Mouse (Mus musculus): Measurements from ENCODE around the gene 4930522L14Rik. TPM values are rescaled to one million over a fixed set of nuclear protein-coding genes. Genes with fewer than 3 reads are reported as not detected.
"Not testable (repeated sequence)": the region's sequence is repeated elsewhere in the genome, so short reads cannot be mapped to it uniquely, and the experiment has no call there.

Gene 4930522L14Rik
- 10 to 100 TPM in 7 of 26 experiments, 1 to 10 TPM in 15, under 1 TPM in 4; 0.66 to 19.3 (median 5.6) TPM for total RNA-seq (2018; cell fraction: chromatin; rRNA removed)
- total RNA-seq (2018; cell fraction: cytosol; rRNA removed) = 10 to 100 TPM in 1 of 26 experiments, 1 to 10 TPM in 25; 2.4 to 11.0 (median 6.5) TPM
- 10 to 100 TPM in 5 of 26 experiments, 1 to 10 TPM in 19, under 1 TPM in 2; 0.36 to 18.1 (median 3.6) TPM for total RNA-seq (2018; cell fraction: nucleus; rRNA removed)
- polyA plus RNA-seq (2018) = 7.0 to 11.8 TPM (median 10.0 TPM) in 3 replicates

- Histone ChIP-seq H3K79me2 (ENCODE audit: inconsistent target) (peaks cover 19% of the 10 kb centered on the region; the same call in 1 of the 2 replicates), H3K27ac (peak within 1 kb of the TSS; percentile 24), H3K4me3 (ENCODE audit: inconsistent target) (peak within 1 kb of the TSS; percentile 74)
- WGBS (ENCODE audit: missing documents) = 0% methylated on average over 17 of the region's 25 CpGs
- not testable (repeated sequence) for H3K36me3 ChIP-seq (ENCODE audit: inconsistent target)
Measured at GRCm38 (mm10) chr5:109751391-109752071, at the start of gene 4930522L14Rik. TSS of gene 4930522L14Rik (minus strand) at chr5:109751886.

- not testable (repeated sequence) for H3K36me3 ChIP-seq (ENCODE audit: inconsistent target); H3K79me2 ChIP-seq (ENCODE audit: inconsistent target); H3K27ac ChIP-seq; H3K4me3 ChIP-seq (ENCODE audit: inconsistent target)
Measured at GRCm38 (mm10) chr5:109801466-109801865, 49.8 kb upstream of the 4930522L14Rik start.

- 17% methylated on average over 2 of the region's 2 CpGs for WGBS (ENCODE audit: missing documents)
- H3K36me3 ChIP-seq (ENCODE audit: inconsistent target) = not testable (repeated sequence)
Measured at GRCm38 (mm10) chr5:109799948-109800347, 48.3 kb upstream of the 4930522L14Rik start.

GRCm38 (mm10) chr5:109797017-109797416 is 45.3 kb upstream of the 4930522L14Rik start:
- H3K36me3 ChIP-seq (ENCODE audit: inconsistent target); H3K4me3 ChIP-seq (ENCODE audit: inconsistent target); H3K27ac ChIP-seq: not testable (repeated sequence)
- H3K79me2 ChIP-seq (ENCODE audit: inconsistent target) = peaks cover 16% of the 10 kb centered on the region; the same call in 1 of the 2 replicates
- WGBS (ENCODE audit: missing documents) = 93% methylated on average over 3 of the region's 3 CpGs

More at GRCm38 (mm10) chr5:109799948-109800347, 48.3 kb upstream of the 4930522L14Rik start:
- H3K79me2 ChIP-seq (ENCODE audit: inconsistent target); H3K4me3 ChIP-seq (ENCODE audit: inconsistent target); H3K27ac ChIP-seq: not testable (repeated sequence)

- Histone ChIP-seq H3K27ac (peak overlapping the region; percentile 40), H3K79me2 (ENCODE audit: inconsistent target) (peaks cover 16% of the 10 kb centered on the region; the same call in 1 of the 2 replicates), H3K4me3 (ENCODE audit: inconsistent target) (peak overlapping the region; percentile 83)
- not testable (repeated sequence) for H3K36me3 ChIP-seq (ENCODE audit: inconsistent target)
- 3% methylated on average over 20 of the region's 25 CpGs for WGBS (ENCODE audit: missing documents)
Measured at GRCm38 (mm10) chr5:109795967-109796652, 44.4 kb upstream of the 4930522L14Rik start.

GRCm38 (mm10) chr5:109752073-109752780 is 541 bp upstream of the 4930522L14Rik start:
- H3K79me2 ChIP-seq (ENCODE audit: inconsistent target) = peaks cover 14% of the 10 kb centered on the region; the same call in 1 of the 2 replicates
- 57% methylated on average over 1 of the region's 4 CpGs for WGBS (ENCODE audit: missing documents)
- not testable (repeated sequence) for H3K36me3 ChIP-seq (ENCODE audit: inconsistent target); H3K27ac ChIP-seq
- peak overlapping the region; percentile 74; the same call in 1 of the 2 replicates for H3K4me3 ChIP-seq (ENCODE audit: inconsistent target)

GRCm38 (mm10) chr5:109745081-109745480 is 6.6 kb downstream of the 4930522L14Rik start:
- H3K36me3 ChIP-seq (ENCODE audit: inconsistent target); H3K4me3 ChIP-seq (ENCODE audit: inconsistent target); H3K27ac ChIP-seq: not testable (repeated sequence)
- peaks cover 24% of the 10 kb centered on the region; the same call in 1 of the 2 replicates for H3K79me2 ChIP-seq (ENCODE audit: inconsistent target)
- WGBS (ENCODE audit: missing documents) = 95% methylated on average over 1 of the region's 1 CpGs

- H3K79me2 ChIP-seq (ENCODE audit: inconsistent target); H3K27ac ChIP-seq; H3K36me3 ChIP-seq (ENCODE audit: inconsistent target); H3K4me3 ChIP-seq (ENCODE audit: inconsistent target): not testable (repeated sequence)
- 90% methylated on average over 3 of the region's 3 CpGs for WGBS (ENCODE audit: missing documents)
Measured at GRCm38 (mm10) chr5:109717341-109717740, 34.3 kb downstream of the 4930522L14Rik start.

- not testable (repeated sequence) for H3K27ac ChIP-seq
Measured at GRCm38 (mm10) chr5:109691205-109691965, 60.3 kb downstream of the 4930522L14Rik start.

GRCm38 (mm10) chr5:109690537-109691201 is 61.0 kb downstream of the 4930522L14Rik start, which contains the start of gene 5430403G16Rik:
TSS of gene 5430403G16Rik (minus strand) at chr5:109691041.
- H3K79me2 ChIP-seq (ENCODE audit: inconsistent target); H3K36me3 ChIP-seq (ENCODE audit: inconsistent target); H3K27ac ChIP-seq: not testable (repeated sequence)
- WGBS (ENCODE audit: missing documents) = under 1% methylated on average over 23 of the region's 26 CpGs
- H3K4me3 ChIP-seq (ENCODE audit: inconsistent target) = peak within 1 kb of the TSS; percentile 70

More at GRCm38 (mm10) chr5:109691205-109691965, 60.3 kb downstream of the 4930522L14Rik start:
- not testable (repeated sequence) for H3K36me3 ChIP-seq (ENCODE audit: inconsistent target); H3K79me2 ChIP-seq (ENCODE audit: inconsistent target)
- 100% methylated on average over 1 of the region's 5 CpGs for WGBS (ENCODE audit: missing documents)
- peak overlapping the region; percentile 70 for H3K4me3 ChIP-seq (ENCODE audit: inconsistent target)

Other genes with a start within 250 kb of the 4930522L14Rik start
- gene Crlf2, start 192.9 kb downstream of the 4930522L14Rik start, polyA plus RNA-seq (2018) = 28.7 to 140 TPM (median 102 TPM) in 3 replicates
- 0.97 to 1.8 TPM (median 1.0 TPM) in 3 replicates for gene 5430403G16Rik, start 60.8 kb downstream of the 4930522L14Rik start, polyA plus RNA-seq (2018)
- gene Gm15446, start 171.5 kb upstream of the 4930522L14Rik start, polyA plus RNA-seq (2018) = 5.5 to 6.7 TPM (median 6.1 TPM) in 3 replicates
- 14.3 to 15.9 TPM (median 15.7 TPM) in 3 replicates for gene Zfp932, start 244.6 kb upstream of the 4930522L14Rik start, polyA plus RNA-seq (2018)

Measured in macrophage (primary cell).